Mouse (Mus musculus) bone marrow macrophage, adult 2 months (primary cell): Measurements from ENCODE around the gene Slc7a15. TPM values are rescaled to one million over a fixed set of nuclear protein-coding genes. Genes with fewer than 3 reads are reported as not detected.
"Not testable (repeated sequence)": the region's sequence is repeated elsewhere in the genome, so short reads cannot be mapped to it uniquely, and the experiment has no call there.

ENCODE experiments used
- H3K27ac ChIP-seq: 2 replicates; pipeline ENCODE4 v1.5.1; 2012; ENCODE audit warnings: low read depth, low read length; ENCODE audit not compliant: insufficient read depth
- H3K4me1 ChIP-seq: 2 replicates; pipeline ENCODE4 v1.6.1; 2012; ENCODE audit warnings: low read length; ENCODE audit not compliant: control insufficient read depth, insufficient read depth
- H3K4me3 ChIP-seq: 2 replicates; pipeline ENCODE4 v1.5.1; 2012; ENCODE audit warnings: mild to moderate bottlenecking, low read length, moderate library complexity; ENCODE audit not compliant: insufficient read depth
- CTCF ChIP-seq: IDR thresholded peaks from 2 replicates; pipeline ENCODE4 v1.5.1; 2012; ENCODE audit warnings: low read depth, mild to moderate bottlenecking, low read length, moderate library complexity
- POLR2A ChIP-seq: IDR thresholded peaks from 2 replicates; pipeline ENCODE4 v1.6.1; 2012; ENCODE audit warnings: mild to moderate bottlenecking, low read depth, low read length, borderline replicate concordance
- polyA plus RNA-seq: library from polyadenylated mRNA; stranded (reverse); fragments of >200 nt; gene quantifications from 2 replicates; pipeline ENCODE4 v1.2.4, GENCODE M21; 2012; ENCODE audit not compliant: missing spikeins, insufficient read depth, insufficient read length

Gene Slc7a15
- not detected in 2 replicates for polyA plus RNA-seq

GRCm38 (mm10) chr12:8598966-8599365 is at the start of gene Slc7a15:
TSS of gene Slc7a15 (minus strand) at chr12:8599066.
- H3K27ac ChIP-seq, H3K4me3 ChIP-seq, H3K4me1 ChIP-seq: not testable (repeated sequence)

GRCm38 (mm10) chr12:8648211-8648610 is 49.3 kb upstream of the Slc7a15 start:
- H3K4me1 ChIP-seq, H3K27ac ChIP-seq, H3K4me3 ChIP-seq: not testable (repeated sequence)

DNA sequence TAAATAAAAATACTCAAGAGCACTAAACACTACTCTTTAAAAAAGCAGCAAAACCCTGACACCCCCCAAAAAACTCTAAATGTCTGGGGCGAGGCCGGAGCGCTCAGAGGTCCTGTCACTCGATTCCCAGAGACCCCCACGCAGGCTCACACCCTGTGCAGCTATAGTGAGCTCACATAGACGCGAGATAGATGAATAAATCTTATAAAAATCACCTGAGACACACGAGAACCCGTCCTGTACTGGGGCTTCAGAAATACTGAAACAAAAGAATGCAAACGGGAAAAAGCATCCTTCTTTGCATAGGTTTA is 42.5 kb upstream of the Slc7a15 start:
- no peak overlapping the region for H3K27ac ChIP-seq
- TF ChIP-seq POLR2A (no peak), CTCF (no peak)
- H3K4me3 ChIP-seq, result peak overlapping the region; percentile 64
- H3K4me1 ChIP-seq, result peaks cover 2% of the 10 kb centered on the region

DNA sequence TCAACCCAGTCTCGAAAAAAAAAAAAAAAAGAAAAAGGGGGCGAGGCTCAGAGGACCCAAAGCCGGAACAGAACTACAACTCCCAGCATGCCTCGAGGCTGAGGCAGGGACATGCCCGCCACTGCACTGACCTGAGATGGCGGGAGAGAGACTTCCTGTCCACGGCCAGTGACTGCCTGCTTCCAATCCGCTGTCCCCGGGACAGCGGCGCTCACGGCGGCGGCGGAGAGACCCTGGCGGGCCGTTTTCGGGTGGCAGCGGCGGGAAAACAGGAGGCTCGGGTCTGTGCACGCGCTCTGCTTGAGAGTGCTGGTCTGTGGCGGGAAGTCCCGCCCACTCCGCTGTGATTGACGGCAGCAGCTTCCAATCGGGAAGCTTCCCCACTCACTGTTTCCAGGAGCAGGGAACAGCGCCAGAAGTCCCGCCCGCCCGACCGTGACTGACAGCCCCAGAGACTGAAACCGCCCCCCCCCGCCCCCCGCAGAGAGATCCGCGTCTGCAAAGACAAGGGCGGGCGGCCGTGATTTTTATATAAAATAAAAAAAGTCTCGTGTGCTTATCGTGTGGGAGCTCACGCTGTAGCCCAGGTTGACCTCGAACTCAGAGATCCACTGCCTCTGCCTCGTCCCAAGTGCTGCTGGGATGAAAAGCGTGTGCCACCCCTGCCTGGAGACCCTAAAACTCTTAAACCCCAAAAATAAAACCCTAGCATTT is 42.0 kb upstream of the Slc7a15 start:
- Histone ChIP-seq H3K4me1 (peaks cover 2% of the 10 kb centered on the region), H3K4me3 (peak overlapping the region; percentile 78), H3K27ac (peak overlapping the region; percentile 87)
- TF ChIP-seq POLR2A, result no peak
- TF ChIP-seq CTCF, result no peak

DNA sequence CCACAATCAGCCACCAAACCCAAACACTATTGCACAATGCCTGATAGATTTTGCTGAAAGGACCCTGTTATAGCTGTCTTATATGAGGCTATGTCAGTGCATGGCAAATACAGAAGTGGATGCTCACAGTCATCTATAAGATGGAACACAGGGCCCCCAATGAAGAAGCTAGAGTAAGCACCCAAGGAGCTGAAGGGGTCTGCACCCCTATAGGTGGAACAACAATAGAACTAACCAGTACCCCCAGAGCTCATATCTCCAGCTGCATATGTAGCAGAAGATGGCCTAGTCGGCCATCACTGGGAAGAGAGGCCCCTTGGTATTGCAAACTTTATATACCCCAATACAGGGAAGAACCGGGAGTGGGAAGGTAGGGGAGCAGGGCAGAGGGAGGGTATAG is 41.3 kb upstream of the Slc7a15 start:
- H3K4me1 ChIP-seq, H3K27ac ChIP-seq: not testable (repeated sequence)
- H3K4me3 ChIP-seq, result peak overlapping the region; percentile 61

- not testable (repeated sequence) for H3K27ac ChIP-seq, H3K4me1 ChIP-seq, H3K4me3 ChIP-seq
- peak; percentile 53 for TF ChIP-seq CTCF
Measured at GRCm38 (mm10) chr12:8638411-8639087, 39.7 kb upstream of the Slc7a15 start.

GRCm38 (mm10) chr12:8636945-8637344 is 38.1 kb upstream of the Slc7a15 start:
- Histone ChIP-seq H3K27ac (peak overlapping the region; percentile 41), H3K4me1 (peaks cover 2% of the 10 kb centered on the region), H3K4me3 (no peak overlapping the region)
- TF ChIP-seq POLR2A (no peak), CTCF (no peak)

DNA sequence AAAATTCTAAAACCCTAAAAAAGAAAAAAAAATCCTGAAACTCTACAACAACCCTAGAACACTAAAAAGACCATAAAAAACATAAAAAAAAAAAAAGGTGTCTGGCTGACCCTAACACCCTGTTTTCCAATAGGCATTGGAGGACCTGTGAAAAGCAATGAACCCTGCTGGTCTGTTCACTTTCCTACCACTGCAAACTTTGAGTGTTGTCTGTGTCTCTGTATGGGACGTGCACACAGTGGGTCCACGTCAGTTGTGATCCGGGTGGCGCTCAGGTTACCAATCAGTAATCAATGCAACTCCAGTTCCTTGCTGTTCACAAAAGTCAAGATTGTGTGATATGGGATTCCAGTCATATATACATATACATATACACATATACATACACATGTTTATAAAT is 36.7 kb upstream of the Slc7a15 start:
- H3K4me1 ChIP-seq, result no peaks in the 10 kb centered on the region
- TF ChIP-seq POLR2A (no peak), CTCF (no peak)
- no peak overlapping the region for H3K4me3 ChIP-seq
- H3K27ac ChIP-seq, result no peak overlapping the region

DNA sequence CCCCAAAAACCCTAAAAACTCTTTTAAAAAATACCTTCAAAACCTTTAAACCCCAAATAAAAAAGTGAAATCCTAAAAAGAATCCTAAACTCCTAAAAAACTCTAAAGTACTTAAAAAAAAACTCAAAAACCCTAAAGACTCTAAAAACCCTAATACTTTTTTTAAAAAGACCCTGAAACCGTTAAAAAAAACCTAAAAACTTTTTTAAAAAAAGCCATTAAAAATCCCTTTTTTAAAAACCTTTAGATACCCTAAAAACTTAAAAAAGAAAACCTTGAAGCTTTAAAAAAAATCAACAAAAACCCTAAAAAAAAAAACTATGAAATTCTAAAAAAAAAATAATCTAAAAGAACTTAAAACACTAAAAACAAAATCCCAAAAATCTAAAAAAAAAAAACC is 35.4 kb upstream of the Slc7a15 start:
- no peaks in the 10 kb centered on the region for H3K4me1 ChIP-seq
- H3K27ac ChIP-seq, result no peak overlapping the region
- H3K4me3 ChIP-seq, result no peak overlapping the region
- TF ChIP-seq POLR2A, result no peak
- TF ChIP-seq CTCF, result no peak

DNA sequence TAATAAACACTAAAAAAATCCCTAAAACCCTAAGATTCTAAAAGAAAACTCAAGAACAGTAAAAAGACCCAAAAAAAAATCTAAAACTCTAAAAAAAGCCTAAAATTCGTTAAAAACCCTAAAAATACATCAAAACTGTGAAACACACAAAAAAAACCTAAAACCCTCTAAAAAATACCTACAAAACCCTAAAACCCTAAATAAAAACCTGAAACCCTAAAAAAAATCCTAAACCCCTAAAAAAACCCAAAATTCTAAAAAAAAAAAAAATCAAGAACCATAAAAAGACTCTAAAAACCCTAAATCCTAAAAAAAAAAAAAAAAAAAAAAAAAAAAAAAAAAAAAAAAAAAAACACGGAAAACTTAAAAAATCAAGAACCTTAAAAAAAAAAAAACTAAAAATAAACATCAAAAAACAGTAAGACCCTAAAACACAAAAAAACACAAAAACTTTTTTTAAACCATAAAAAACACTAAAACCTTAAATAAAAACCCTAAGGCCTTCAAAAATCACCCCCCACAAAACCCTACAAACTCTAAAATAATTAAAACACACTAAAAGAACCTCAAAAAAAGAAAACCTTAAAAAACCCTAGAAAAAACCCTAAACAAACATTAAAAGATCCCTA is 34.0 kb upstream of the Slc7a15 start:
- TF ChIP-seq POLR2A, result no peak
- no peak for TF ChIP-seq CTCF
- no peak overlapping the region for H3K27ac ChIP-seq
- no peaks in the 10 kb centered on the region for H3K4me1 ChIP-seq
- H3K4me3 ChIP-seq, result no peak overlapping the region

DNA sequence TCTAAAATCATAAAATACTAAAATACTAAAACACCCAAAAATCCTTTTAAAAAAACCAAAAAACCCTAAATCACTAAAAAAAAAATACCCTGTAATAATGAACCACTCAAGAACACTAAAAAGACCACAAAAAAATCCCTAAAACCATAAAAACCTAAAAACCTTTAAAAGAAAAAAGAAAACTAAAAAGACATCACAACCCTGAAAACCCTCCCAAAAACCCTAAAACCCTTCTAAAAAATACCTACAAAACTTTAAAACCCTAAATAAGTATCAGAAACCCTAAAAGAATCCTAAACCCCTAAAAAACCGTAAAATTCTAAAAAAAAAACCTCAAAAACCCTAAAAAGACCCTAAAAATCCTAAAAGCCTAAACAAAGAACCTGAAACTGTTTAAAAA is 32.8 kb upstream of the Slc7a15 start:
- H3K27ac ChIP-seq, result no peak overlapping the region
- no peaks in the 10 kb centered on the region for H3K4me1 ChIP-seq
- no peak overlapping the region for H3K4me3 ChIP-seq
- no peak for TF ChIP-seq POLR2A
- TF ChIP-seq CTCF, result no peak
